Mouse (Mus musculus) limb, embryonic 10.5 days (tissue): Measurements from ENCODE around the gene Pts. TPM values are rescaled to one million over a fixed set of nuclear protein-coding genes. Genes with fewer than 3 reads are reported as not detected.
A peak's percentile ranks its signal among the peaks of the same experiment; 100 is the strongest.

Source experiments
- DNase-seq: peaks from one replicate; pipeline ENCODE4 v3.0.0-alpha.2; 2017; ENCODE audit warnings: low spot score
- H3K27ac ChIP-seq: fragments of 300-500 bp; sonication (generic); 2 replicates; pipeline ENCODE4 v1.5.1; 2016; ENCODE audit warnings: mild to moderate bottlenecking
- H3K27me3 ChIP-seq: fragments of 300-500 bp; sonication (generic); 2 replicates; pipeline ENCODE4 v1.6.1; 2016; ENCODE audit warnings: low read depth, mild to moderate bottlenecking; ENCODE audit not compliant: poor library complexity, severe bottlenecking
- H3K36me3 ChIP-seq: fragments of 300-500 bp; sonication (generic); 2 replicates; pipeline ENCODE4 v1.6.1; 2016; ENCODE audit warnings: mild to moderate bottlenecking, moderate library complexity
- H3K4me1 ChIP-seq: fragments of 300-500 bp; sonication (generic); 2 replicates; pipeline ENCODE4 v1.6.1; 2016
- H3K4me3 ChIP-seq: fragments of 300-500 bp; sonication (generic); 2 replicates; pipeline ENCODE4 v1.5.1; 2016; ENCODE audit warnings: mild to moderate bottlenecking, moderate library complexity
- H3K9me3 ChIP-seq: fragments of 300-500 bp; sonication (generic); replicated peaks from 2 replicates; pipeline ENCODE4 v1.6.1; 2016; ENCODE audit warnings: mild to moderate bottlenecking
- WGBS: fragments of 180-500 bp; shearing (Covaris S2); methylation state at CpG from one replicate; pipeline ENCODE4 v1.1.7; 2016; 5-methylcytosine and 5-hydroxymethylcytosine counted together
- polyA plus RNA-seq: library from polyadenylated mRNA; unstranded; fragments of >200 nt; fragmentation: Nextera tagmentation; extraction: Ambion mirVana; gene quantifications from 2 replicates; pipeline ENCODE4 v1.2.1, GENCODE M21; 2016

The Pts gene
- polyA plus RNA-seq, 1 experiment from 2014 or later: 59.2 TPM

DNA sequence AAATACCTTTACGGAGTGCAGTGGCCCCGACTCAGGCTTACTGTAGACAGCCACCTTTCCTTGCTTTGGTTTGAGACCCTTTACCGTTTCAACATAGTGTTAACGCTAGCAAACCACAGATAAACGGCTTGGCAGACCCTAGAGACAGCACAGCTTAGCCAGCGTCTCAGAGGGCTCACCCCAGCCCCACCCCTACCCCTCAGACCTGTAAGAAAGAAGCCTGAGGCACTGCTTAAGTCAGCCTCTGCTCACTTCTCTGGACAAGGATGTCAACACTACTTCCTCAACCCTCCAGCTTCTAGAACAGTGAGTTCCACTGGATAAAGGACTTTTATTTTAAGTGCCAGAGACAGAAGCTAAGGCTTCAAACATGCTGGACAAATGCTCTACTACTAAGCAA, 32.0 kb downstream of the Pts start:
- H3K27me3 ChIP-seq: no peaks in the 10 kb centered on the region
- H3K4me3 ChIP-seq: no peak overlapping the region
- no peaks in the 10 kb centered on the region for H3K9me3 ChIP-seq
- no peaks in the 10 kb centered on the region for H3K36me3 ChIP-seq
- 28% methylated on average over 6 of the region's 6 CpGs for WGBS
- DNase-seq: no peak
- H3K27ac ChIP-seq: no peak overlapping the region
- H3K4me1 ChIP-seq: peaks cover 31% of the 10 kb centered on the region

GRCm38 (mm10) chr9:50496151-50496505, 32.4 kb downstream of the Pts start:
- H3K36me3 ChIP-seq: no peaks in the 10 kb centered on the region
- H3K4me3 ChIP-seq: no peak overlapping the region
- H3K27me3 ChIP-seq: no peaks in the 10 kb centered on the region
- H3K9me3 ChIP-seq: no peaks in the 10 kb centered on the region
- H3K4me1 ChIP-seq: peaks cover 32% of the 10 kb centered on the region
- DNase-seq: no peak
- 45% methylated on average over 6 of the region's 6 CpGs for WGBS
- H3K27ac ChIP-seq: no peak overlapping the region; the same call in 1 of the 2 replicates

DNA sequence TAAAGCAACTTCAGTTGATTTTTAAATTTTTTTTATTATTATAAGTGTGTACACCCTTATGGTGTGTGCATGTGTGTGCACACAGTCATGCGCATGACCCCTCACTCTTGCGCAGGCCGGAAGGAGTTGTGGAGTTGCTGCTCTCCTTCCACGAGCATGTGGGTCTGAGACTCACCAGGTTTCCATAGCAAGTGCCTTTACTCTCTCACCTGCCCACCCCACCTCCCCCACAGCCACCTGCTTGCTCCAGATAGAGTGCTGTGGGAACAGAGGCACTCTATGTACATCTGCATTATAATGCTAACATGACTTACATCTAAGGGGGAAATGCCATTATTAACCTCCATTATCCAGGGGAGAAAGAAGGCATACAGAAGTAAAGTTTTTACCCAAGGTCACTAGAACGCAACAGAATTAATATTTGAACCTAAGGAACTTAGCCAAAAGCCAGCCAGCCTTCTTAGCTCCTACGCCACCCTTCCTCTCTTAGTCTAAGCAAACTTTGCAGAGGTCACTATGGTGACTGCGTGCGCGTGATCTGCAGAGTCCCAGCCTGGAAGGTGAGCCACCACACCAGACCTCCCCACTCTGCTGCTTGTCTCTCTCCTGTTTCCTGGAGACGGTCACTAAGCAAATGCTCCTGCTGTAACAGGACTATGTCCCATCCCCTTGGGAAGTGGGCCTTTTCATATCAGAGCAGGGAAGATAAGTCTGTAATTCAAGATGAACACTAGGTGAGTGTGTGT, 32.9 kb downstream of the Pts start:
- H3K27ac ChIP-seq: no peak overlapping the region; the same call in 1 of the 2 replicates
- WGBS: 79% methylated on average over 10 of the region's 10 CpGs
- H3K4me1 ChIP-seq: peaks cover 29% of the 10 kb centered on the region
- no peaks in the 10 kb centered on the region for H3K27me3 ChIP-seq
- DNase-seq: no peak
- no peaks in the 10 kb centered on the region for H3K36me3 ChIP-seq
- no peak overlapping the region for H3K4me3 ChIP-seq
- H3K9me3 ChIP-seq: no peaks in the 10 kb centered on the region

DNA sequence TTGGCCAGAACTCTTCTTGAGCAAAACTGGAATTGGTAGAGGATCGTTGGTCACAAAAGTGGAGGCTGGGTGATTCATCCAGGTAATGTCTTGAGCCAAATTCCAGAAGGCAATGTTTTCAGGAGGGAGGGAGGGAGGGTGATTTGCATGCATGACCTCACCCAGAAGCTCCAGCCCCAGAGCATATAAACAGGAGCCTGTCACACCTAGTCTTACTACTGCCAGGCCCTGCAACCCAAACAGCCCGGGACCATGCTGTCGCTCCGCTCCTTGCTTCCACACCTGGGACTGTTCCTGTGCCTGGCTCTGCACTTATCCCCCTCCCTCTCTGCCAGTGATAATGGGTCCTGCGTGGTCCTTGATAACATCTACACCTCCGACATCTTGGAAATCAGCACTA, 34.2 kb downstream of the Pts start, which contains the start of gene Plet1:
Gene Plet1, plus strand, starts transcription at position 215 of the 400 bp plus-strand sequence.
- H3K27me3 ChIP-seq: no peaks in the 10 kb centered on the region
- no peak within 1 kb of the TSS for H3K4me3 ChIP-seq
- no peak within 1 kb of the TSS for H3K27ac ChIP-seq
- no peaks in the 10 kb centered on the region for H3K9me3 ChIP-seq
- H3K4me1 ChIP-seq: peaks cover 25% of the 10 kb centered on the region
- H3K36me3 ChIP-seq: no peaks in the 10 kb centered on the region
- 77% methylated on average over 6 of the region's 6 CpGs for WGBS
- DNase-seq: no peak

GRCm38 (mm10) chr9:50493777-50494176, 34.7 kb downstream of the Pts start:
- Histone ChIP-seq H3K9me3 (no peaks in the 10 kb centered on the region), H3K27ac (no peak overlapping the region), H3K36me3 (no peaks in the 10 kb centered on the region), H3K27me3 (no peaks in the 10 kb centered on the region), H3K4me1 (peaks cover 27% of the 10 kb centered on the region), H3K4me3 (no peak overlapping the region)
- 83% methylated on average over 2 of the region's 2 CpGs for WGBS
- DNase-seq: no peak

DNA sequence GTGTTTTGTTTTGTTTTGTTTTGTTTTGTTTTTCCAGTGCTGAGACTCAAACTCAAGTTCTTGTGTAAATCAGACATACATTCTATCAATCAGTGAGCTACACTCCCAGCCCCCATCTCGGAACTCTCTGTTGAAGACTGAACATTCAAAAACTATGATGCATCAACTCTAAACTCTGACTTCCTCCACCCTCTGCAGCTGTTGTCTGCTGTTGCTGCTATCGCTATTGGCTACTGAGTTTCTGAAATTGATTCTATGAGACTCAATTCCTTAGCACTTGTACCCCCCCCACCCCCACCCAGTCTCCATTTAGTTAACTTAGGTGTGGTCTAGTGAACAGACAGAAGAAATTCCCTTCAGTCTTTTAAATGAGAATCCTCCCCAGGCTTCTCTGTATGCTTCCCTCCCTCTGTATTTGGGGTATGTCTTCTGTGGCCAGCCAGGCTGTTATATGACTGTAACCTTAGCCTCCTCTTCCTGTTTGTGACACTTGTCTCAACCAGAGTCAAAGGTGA, 36.9 kb downstream of the Pts start:
- H3K27ac ChIP-seq: no peak overlapping the region
- peaks cover 22% of the 10 kb centered on the region for H3K4me1 ChIP-seq
- H3K4me3 ChIP-seq: no peak overlapping the region
- H3K36me3 ChIP-seq: no peaks in the 10 kb centered on the region
- no peaks in the 10 kb centered on the region for H3K27me3 ChIP-seq
- H3K9me3 ChIP-seq: no peaks in the 10 kb centered on the region
- DNase-seq: no peak
- WGBS: 72% methylated on average over 2 of the region's 2 CpGs

GRCm38 (mm10) chr9:50490836-50491235, 37.7 kb downstream of the Pts start:
- Histone ChIP-seq H3K4me1 (peaks cover 16% of the 10 kb centered on the region), H3K27ac (no peak overlapping the region), H3K9me3 (no peaks in the 10 kb centered on the region), H3K4me3 (no peak overlapping the region), H3K27me3 (no peaks in the 10 kb centered on the region), H3K36me3 (no peaks in the 10 kb centered on the region)
- no peak for DNase-seq

DNA sequence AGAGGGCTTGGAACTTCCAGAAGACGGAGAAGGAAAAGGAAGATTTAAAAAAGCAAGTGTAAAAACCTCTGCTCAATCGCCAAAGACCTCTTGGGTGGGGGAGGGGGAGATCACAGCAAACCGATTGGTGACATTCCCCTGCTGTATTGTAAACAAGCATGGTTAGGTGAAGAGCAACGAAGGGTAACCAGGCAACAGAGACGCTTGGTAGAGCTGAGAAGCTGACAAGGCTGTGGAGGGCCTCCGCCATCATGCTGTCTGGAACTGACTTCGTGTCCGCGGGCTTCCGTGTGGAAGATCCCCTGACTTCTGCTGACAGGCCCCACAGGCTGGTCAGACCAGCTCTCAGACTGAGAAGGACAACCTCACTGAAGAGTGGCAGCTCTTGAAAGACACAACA, 43.0 kb downstream of the Pts start:
- no peak overlapping the region for H3K27ac ChIP-seq
- H3K4me3 ChIP-seq: peak overlapping the region; percentile 35
- peaks cover 14% of the 10 kb centered on the region for H3K4me1 ChIP-seq
- WGBS: 3% methylated on average over 10 of the region's 10 CpGs
- H3K36me3 ChIP-seq: no peaks in the 10 kb centered on the region
- H3K27me3 ChIP-seq: peaks cover 9% of the 10 kb centered on the region; the same call in 1 of the 2 replicates
- H3K9me3 ChIP-seq: no peaks in the 10 kb centered on the region
- peak; percentile 47 for DNase-seq

- Histone ChIP-seq H3K4me1 (peaks cover 26% of the 10 kb centered on the region), H3K27me3 (peaks cover 14% of the 10 kb centered on the region; the same call in 1 of the 2 replicates), H3K4me3 (no peak overlapping the region), H3K27ac (no peak overlapping the region), H3K36me3 (no peaks in the 10 kb centered on the region), H3K9me3 (no peaks in the 10 kb centered on the region)
- WGBS: 88% methylated on average over 8 of the region's 8 CpGs
- no peak for DNase-seq
Measured at GRCm38 (mm10) chr9:50482743-50483142, 45.8 kb downstream of the Pts start.

GRCm38 (mm10) chr9:50479476-50479875, 49.0 kb downstream of the Pts start:
- H3K36me3 ChIP-seq: no peaks in the 10 kb centered on the region
- no peaks in the 10 kb centered on the region for H3K9me3 ChIP-seq
- no peak overlapping the region for H3K4me3 ChIP-seq
- peaks cover 20% of the 10 kb centered on the region; the same call in 1 of the 2 replicates for H3K27me3 ChIP-seq
- peaks cover 16% of the 10 kb centered on the region for H3K4me1 ChIP-seq
- WGBS: 36% methylated on average over 8 of the region's 8 CpGs
- H3K27ac ChIP-seq: no peak overlapping the region
- no peak for DNase-seq

DNA sequence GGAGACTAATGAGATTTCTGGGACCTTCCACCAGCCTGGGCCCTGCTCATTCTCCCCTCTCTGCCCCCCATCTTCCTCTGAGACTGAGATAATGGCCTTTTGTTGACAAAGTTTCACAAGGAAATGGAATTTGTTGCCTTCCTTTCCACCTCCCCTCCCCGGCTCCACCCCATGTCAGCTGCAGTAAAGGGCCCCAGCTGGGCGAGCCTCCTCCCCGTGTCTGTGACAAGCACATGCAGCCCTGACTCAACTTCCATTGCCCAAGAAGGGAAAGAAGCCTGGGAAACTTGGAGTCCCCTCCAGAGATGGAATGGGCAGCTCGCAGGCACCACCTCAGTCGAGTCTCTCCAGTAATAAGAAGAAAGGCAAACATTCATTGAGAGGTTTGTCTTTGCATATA, 49.7 kb downstream of the Pts start:
- H3K4me1 ChIP-seq: peaks cover 16% of the 10 kb centered on the region
- no peaks in the 10 kb centered on the region for H3K9me3 ChIP-seq
- no peak for DNase-seq
- no peak overlapping the region for H3K27ac ChIP-seq
- 15% methylated on average over 5 of the region's 5 CpGs for whole genome bisulfite sequencing
- peaks cover 17% of the 10 kb centered on the region; the same call in 1 of the 2 replicates for H3K27me3 ChIP-seq
- no peaks in the 10 kb centered on the region for H3K36me3 ChIP-seq
- no peak overlapping the region for H3K4me3 ChIP-seq

- Histone ChIP-seq H3K4me3 (no peak overlapping the region), H3K4me1 (peaks cover 16% of the 10 kb centered on the region)
- WGBS: 84% methylated on average over 9 of the region's 9 CpGs
Measured at GRCm38 (mm10) chr9:50477270-50477669, 51.3 kb downstream of the Pts start.

GRCm38 (mm10) chr9:50476651-50477050, 51.9 kb downstream of the Pts start:
- no peak overlapping the region for H3K4me3 ChIP-seq
- peaks cover 16% of the 10 kb centered on the region for H3K4me1 ChIP-seq
- no peak overlapping the region for H3K27ac ChIP-seq
- H3K36me3 ChIP-seq: no peaks in the 10 kb centered on the region
- 76% methylated on average over 7 of the region's 7 CpGs for WGBS
- peaks cover 11% of the 10 kb centered on the region; the same call in 1 of the 2 replicates for H3K27me3 ChIP-seq
- no peak for DNase-seq
- H3K9me3 ChIP-seq: no peaks in the 10 kb centered on the region

More at GRCm38 (mm10) chr9:50477270-50477669, 51.3 kb downstream of the Pts start:
- H3K36me3 ChIP-seq: no peaks in the 10 kb centered on the region
- no peaks in the 10 kb centered on the region for H3K9me3 ChIP-seq
- DNase-seq: no peak
- peaks cover 11% of the 10 kb centered on the region; the same call in 1 of the 2 replicates for H3K27me3 ChIP-seq
- no peak overlapping the region for H3K27ac ChIP-seq
